Mouse (Mus musculus): Measurements from ENCODE around the gene Sipa1l3.

Gene Sipa1l3

DNA sequence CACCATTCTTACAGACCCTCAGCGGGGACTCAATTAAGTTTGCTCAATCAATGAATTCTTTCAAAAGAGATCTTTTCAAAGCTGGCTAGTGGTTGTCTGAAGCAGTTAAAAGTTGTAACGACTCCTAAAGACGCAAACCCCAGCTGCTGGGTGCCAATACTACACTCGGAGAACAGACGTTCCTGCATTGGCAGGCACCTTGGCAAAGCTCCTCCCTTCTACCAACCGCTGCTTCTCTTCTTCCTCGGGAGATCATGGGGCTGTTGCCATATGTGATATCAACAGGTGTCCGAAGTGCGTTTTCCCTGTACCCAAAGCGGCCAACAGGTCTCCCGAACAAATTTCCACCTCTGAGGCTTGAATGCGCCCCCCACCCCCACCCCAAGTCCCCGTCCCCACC is 237.6 kb downstream of the Sipa1l3 start:
- DNase-seq = peak in 1 of 2 experiments; percentile 42

DNA sequence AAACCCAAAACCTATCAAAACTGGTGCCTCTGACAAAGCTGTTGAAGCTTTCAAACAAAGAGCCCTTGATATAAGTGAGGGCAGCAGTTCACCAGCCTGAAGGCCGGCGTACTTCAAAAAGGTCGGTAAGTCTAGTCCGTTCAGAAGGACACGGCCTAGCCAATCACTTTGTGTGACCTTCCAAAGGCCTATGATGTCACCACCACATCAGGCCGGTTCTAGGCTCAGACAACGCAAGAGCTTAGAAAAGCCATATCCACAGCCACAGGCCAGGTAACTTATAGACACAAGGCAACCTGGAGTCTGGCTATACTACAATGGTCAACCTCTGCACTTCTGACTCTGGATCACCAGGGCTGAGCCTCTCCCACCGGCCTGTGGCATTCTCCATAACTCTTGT is 238.5 kb downstream of the Sipa1l3 start:
- DNase-seq = no peak

DNA sequence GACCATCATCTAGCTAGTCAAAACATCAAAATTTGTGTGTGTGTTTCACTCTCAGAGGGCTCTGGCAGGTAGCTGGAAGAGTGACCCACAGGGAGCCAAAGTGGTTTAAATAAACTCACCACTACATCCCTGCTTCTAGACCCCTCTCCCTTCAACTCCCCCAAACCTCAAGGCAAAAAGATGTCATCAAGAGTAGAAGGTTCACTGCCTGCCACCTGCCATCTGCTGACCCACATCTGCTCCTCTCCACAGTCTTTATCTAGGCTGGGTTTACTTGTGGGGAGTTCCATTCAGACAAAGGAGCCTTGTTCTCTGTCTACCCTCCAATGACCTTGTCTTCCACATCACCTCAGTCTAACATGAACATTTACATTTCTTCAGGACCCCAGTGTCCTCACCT is 239.2 kb downstream of the Sipa1l3 start:
- no peak for DNase-seq

DNA sequence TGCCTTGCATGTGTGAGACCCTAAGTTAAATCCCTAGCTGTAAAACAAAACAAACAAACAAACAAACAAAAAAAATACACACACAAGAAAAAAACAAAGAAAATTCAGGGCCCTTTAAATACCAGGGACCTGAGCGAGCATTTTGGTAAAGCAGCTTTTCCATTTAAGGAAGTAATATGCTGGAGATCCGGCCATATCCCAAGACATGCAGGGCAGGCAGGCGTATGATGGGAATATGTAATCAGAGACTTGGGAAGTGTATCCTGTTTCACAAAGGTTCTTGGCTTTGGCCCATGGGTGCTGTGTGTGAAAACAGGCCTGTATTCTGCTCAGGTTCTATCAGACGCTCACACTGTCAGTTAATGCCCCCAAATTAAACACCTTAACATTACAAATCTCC is 240.9 kb downstream of the Sipa1l3 start:
- no peak for DNase-seq

DNA sequence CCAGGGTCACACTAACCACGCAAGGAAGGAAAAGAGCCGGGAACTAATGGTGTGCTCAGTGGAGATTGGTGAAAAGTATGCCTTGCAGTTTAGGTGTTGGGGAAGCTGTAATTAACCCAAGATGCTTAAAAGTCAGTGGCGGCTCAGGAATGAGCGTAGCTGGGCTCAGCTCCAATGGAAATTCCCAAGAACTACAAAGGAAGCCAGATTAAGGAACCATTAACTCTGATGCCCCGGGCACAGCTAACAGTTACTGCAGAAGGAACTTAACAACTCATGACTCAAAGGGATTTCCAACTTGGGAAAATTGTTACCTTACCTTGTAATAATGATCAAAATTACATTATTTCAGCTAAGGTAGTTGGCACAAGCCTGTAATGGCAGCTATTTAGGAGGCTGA is 241.7 kb downstream of the Sipa1l3 start:
- DNase-seq = no peak

DNA sequence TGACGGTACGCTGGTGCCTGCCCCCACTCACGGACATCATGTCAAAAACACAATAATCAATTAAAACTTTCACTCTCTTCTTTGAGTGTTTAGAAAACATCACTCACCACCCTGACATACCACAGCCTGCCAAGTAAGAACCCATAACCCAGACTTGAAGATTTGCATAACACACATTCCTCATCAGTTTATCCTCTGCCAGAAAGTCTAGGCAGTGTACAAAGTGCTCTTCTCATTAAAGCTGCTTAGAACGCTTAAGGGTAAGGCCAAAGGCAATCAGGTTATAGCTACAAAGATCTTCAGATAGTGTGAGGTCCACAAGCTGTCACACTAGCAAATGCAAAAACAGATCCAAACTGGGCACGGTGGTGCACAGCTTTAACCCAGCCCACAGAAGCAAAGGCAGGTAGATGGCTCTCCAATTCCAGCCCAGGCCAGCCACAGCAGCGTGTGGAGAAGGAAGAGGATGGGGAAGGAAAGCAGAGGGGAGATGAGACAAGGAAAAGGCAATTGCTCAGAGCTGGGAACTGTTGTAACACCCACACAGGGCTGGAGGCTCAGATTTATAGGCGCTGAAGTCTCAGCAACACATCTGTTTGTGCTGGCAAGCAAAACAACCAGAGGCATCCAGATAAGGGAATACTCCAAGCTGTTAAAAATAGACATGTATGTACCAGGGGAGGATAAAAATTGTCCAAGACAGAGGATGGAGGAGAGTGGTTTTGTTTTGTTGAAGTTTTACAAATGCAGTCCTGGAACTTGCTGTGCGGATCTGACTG is 246.6 kb downstream of the Sipa1l3 start:
- no peak for DNase-seq

DNA sequence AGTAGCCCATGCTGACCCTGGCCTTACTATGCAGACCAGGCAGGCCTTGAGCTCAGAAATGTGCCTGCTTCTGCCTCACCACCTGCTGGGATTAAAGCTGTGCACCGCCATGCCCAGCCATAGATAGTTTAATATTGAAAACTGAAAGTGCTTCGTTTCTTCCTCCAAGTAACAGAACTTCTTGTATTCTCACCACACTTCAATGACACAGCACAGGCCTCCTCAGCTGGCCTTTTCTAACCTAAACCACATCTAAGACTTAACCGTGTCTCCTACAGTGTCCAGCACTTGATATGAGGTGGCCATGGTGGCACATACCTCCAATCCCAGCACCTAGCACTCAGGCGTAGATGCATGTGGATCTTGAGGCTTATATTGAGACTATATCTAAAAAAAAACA is 248.0 kb downstream of the Sipa1l3 start:
- no peak for DNase-seq

Data from cerebellum, postnatal 10 days (tissue).